Mouse (Mus musculus) kidney, postnatal 0 days (tissue): ENCODE data around the gene Tmem205. TPM values are rescaled to one million over a fixed set of nuclear protein-coding genes. Genes with fewer than 3 reads are reported as not detected.
A peak's percentile ranks its signal among the peaks of the same experiment; 100 is the strongest.

Experiments used
- ATAC-seq: fragments of 200-750 bp; cut with Nextera tagmentation; replicated peaks from 2 replicates; pipeline ENCODE4 v1.8.0; 2017; ENCODE audit warnings: low read depth, moderate number of reproducible peaks, moderate TSS enrichment, moderate library complexity; ENCODE audit not compliant: low FRiP score
- DNase-seq: peaks from one replicate; pipeline ENCODE4 v3.0.0-alpha.2; 2016; ENCODE audit warnings: low spot score
- H3K27ac ChIP-seq: fragments of 300-500 bp; sonication (generic); 2 replicates; pipeline ENCODE4 v1.5.1; 2014; ENCODE audit warnings: mild to moderate bottlenecking
- H3K27me3 ChIP-seq: fragments of 300-500 bp; sonication (generic); 2 replicates; pipeline ENCODE4 v1.6.1; 2014; ENCODE audit warnings: low read length, mixed read lengths; ENCODE audit not compliant: insufficient read depth
- H3K36me3 ChIP-seq: fragments of 300-500 bp; sonication (generic); 2 replicates; pipeline ENCODE4 v1.6.1; 2014; ENCODE audit warnings: low read length, mixed read lengths; ENCODE audit not compliant: insufficient read depth
- H3K4me1 ChIP-seq: fragments of 300-500 bp; sonication (generic); replicated peaks from 2 replicates; pipeline ENCODE4 v1.6.1; 2014; ENCODE audit warnings: antibody characterized with exemption, low read length, mixed read lengths; ENCODE audit not compliant: insufficient read depth
- H3K4me2 ChIP-seq: fragments of 300-500 bp; sonication (generic); 2 replicates; pipeline ENCODE4 v1.6.1; 2014; ENCODE audit warnings: mild to moderate bottlenecking, low read length, moderate library complexity, mixed read lengths
- H3K4me3 ChIP-seq: fragments of 300-500 bp; sonication (generic); replicated peaks from 2 replicates; pipeline ENCODE4 v1.5.1; 2014; ENCODE audit warnings: low read depth, low read length
- H3K9ac ChIP-seq: fragments of 300-500 bp; sonication (generic); 2 replicates; pipeline ENCODE4 v1.6.1; 2014; ENCODE audit warnings: low read depth, low read length
- H3K9me3 ChIP-seq: fragments of 300-500 bp; sonication (generic); replicated peaks from 2 replicates; pipeline ENCODE4 v1.6.1; 2016; ENCODE audit warnings: low read length, inconsistent platforms, mixed read lengths
- CTCF ChIP-seq: IDR thresholded peaks from 2 replicates; pipeline ENCODE4 v1.5.1; 2016; ENCODE audit warnings: antibody characterized with exemption, low read depth, mild to moderate bottlenecking, moderate library complexity
- WGBS: fragments of 180-500 bp; shearing (Covaris S2); extraction: QIAGEN DNeasy Blood & Tissue Kit; methylation state at CpG from one replicate; pipeline ENCODE4 v1.1.7; 2014; 5-methylcytosine and 5-hydroxymethylcytosine counted together
- polyA plus RNA-seq: library from polyadenylated mRNA; unstranded; fragments of >200 nt; fragmentation: Nextera tagmentation; extraction: Ambion mirVana; gene quantifications from 2 replicates; pipeline ENCODE4 v1.2.1, GENCODE M21; 2015

The Tmem205 gene
- 82.9 and 83.7 TPM in 2 replicates for polyA plus RNA-seq

GRCm38 (mm10) chr9:21927208-21927753 lies at the start of gene Tmem205, which contains the start of gene Ccdc159:
Gene Tmem205 (minus strand): TSS chr9:21927556.
Gene Ccdc159 (plus strand): TSS chr9:21927471.
- peak within 1 kb of the TSS; percentile 66 for H3K9ac ChIP-seq
- no peaks in the 10 kb centered on the region for H3K9me3 ChIP-seq
- no peaks in the 10 kb centered on the region for H3K36me3 ChIP-seq
- ATAC-seq = peak; percentile 98
- peak within 1 kb of the TSS; percentile 54 for H3K4me3 ChIP-seq
- DNase-seq = peak; percentile 99
- peak within 1 kb of the TSS; percentile 72 for H3K27ac ChIP-seq
- 0 out of 2 replicates have a peak, but pooled peaks cover 3% of the 10 kb centered on the region for H3K4me1 ChIP-seq
- no peak for TF ChIP-seq CTCF
- under 1% methylated on average over 28 of the region's 28 CpGs for WGBS
- no peaks in the 10 kb centered on the region for H3K27me3 ChIP-seq
- H3K4me2 ChIP-seq = peak within 1 kb of the TSS; percentile 70

DNA sequence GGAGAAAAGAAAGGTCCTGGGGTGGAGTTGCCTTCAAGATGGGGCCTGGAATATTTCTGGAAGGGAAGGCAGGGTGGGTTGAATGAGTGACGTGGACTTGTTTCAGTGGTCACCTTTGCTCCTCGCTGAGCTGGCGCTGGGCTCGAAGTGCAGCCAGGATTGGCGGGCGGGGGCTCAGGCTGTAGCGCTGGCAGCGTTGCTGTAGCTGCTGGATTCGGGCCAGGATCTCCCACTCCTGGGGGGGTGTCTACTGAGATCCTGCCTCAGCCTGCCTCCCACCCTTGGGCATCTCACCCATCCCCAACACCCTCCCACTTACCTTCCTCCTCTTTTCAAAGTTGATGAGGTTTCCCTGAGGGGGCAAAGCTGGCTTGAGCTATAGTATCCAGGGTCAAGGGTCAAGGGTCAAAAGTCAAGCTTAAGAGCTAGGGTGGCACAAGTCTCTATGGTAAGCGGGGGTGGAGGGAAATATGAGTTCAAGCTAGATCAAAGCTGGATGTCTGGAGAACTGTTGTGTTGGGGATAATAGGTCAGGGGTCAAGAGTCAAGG lies 49.3 kb upstream of the Tmem205 start:
- Histone ChIP-seq H3K4me2 (no peak overlapping the region), H3K4me1 (no peaks in the 10 kb centered on the region), H3K27me3 (no peaks in the 10 kb centered on the region), H3K9me3 (no peaks in the 10 kb centered on the region), H3K27ac (no peak overlapping the region), H3K36me3 (peaks cover 31% of the 10 kb centered on the region; the same call in 1 of the 2 replicates), H3K9ac (no peak overlapping the region), H3K4me3 (no peak overlapping the region)
- DNase-seq (no peak), ATAC-seq (no peak)
- no peak for TF ChIP-seq CTCF
- 89% methylated on average over 10 of the region's 10 CpGs for WGBS

- WGBS = 80% methylated on average over 4 of the region's 4 CpGs
- H3K27me3 ChIP-seq = no peaks in the 10 kb centered on the region
- no peak overlapping the region for H3K9ac ChIP-seq
- ATAC-seq = no peak
- no peak overlapping the region for H3K4me3 ChIP-seq
- peaks cover 15% of the 10 kb centered on the region; the same call in 1 of the 2 replicates for H3K36me3 ChIP-seq
- H3K4me1 ChIP-seq = no peaks in the 10 kb centered on the region
- H3K9me3 ChIP-seq = no peaks in the 10 kb centered on the region
- H3K27ac ChIP-seq = no peak overlapping the region
- no peak for TF ChIP-seq CTCF
- no peak for DNase-seq
- no peak overlapping the region for H3K4me2 ChIP-seq
Measured at GRCm38 (mm10) chr9:21969304-21969703, 41.9 kb upstream of the Tmem205 start.

DNA sequence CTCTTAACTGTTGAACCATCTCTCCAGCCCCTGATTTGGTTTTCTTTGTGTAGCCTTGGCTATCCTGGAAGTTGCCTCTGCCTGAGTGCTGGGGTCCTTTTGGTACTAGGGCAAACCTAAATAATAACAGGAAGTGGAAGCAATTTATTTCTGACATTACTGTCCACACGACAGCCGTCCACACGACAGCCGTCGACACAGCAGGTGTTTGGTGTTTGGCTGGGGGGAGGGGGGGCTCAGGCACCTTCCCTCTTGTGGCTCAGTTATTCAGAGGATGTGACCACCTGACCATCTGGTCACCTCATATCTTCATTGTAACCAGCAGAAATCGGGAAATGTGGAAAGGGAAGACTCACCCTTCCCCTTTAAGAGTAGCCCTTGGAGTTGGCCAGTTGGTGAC lies 41.5 kb upstream of the Tmem205 start:
- Histone ChIP-seq H3K27me3 (no peaks in the 10 kb centered on the region), H3K4me2 (no peak overlapping the region), H3K4me3 (no peak overlapping the region), H3K4me1 (no peaks in the 10 kb centered on the region), H3K27ac (no peak overlapping the region), H3K36me3 (peaks cover 12% of the 10 kb centered on the region; the same call in 1 of the 2 replicates), H3K9me3 (no peaks in the 10 kb centered on the region), H3K9ac (no peak overlapping the region)
- no peak for DNase-seq
- TF ChIP-seq CTCF = no peak
- WGBS = 36% methylated on average over 6 of the region's 6 CpGs
- ATAC-seq = no peak

- 12% methylated on average over 8 of the region's 8 CpGs for WGBS
- H3K27ac ChIP-seq = peak within 1 kb of the TSS; percentile 20; the same call in 1 of the 2 replicates
Measured at GRCm38 (mm10) chr9:21963417-21963816, 36.1 kb upstream of the Tmem205 start, which contains the start of gene Epor. Gene Epor (minus strand): TSS chr9:21963506.

DNA sequence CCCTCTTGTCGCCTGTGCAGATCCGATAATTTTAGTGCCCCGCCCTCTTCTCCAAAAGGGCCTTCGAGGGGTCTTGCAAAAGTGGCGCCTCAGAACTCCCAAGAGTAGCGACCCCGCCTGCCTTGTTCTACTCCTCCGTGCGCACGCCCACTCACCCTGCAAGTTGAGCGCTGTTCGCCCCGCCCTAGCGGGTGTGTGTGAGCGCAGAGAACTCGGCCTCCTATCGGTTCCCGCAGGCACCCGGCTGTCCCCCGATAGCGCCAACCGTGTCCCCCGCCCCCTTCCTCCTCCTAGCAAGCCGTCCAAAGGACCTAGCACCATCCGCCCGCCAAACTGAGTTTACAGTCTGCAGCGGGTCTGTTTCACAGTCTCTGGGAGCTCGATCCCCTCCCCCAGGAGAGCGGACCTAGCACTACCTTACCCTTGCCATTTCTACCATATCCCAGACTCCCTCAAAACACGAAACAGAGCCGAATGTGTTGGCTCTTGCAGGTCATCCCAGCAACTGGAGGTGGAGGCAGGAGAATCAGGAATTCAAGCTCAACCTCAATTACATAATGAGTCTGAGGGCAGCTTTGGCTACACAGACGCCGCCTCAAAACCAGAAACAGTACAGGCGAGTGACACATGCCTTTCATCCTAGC lies 35.2 kb upstream of the Tmem205 start:
- 5% methylated on average over 34 of the region's 34 CpGs for WGBS
- Histone ChIP-seq H3K9ac (peak overlapping the region; percentile 50), H3K27ac (0 out of 2 replicates have a peak overlapping the region, but pooled peaks have one; percentile 16), H3K4me1 (peaks cover 29% of the 10 kb centered on the region), H3K27me3 (0 out of 2 replicates have a peak, but pooled peaks cover 6% of the 10 kb centered on the region), H3K4me3 (peak overlapping the region; percentile 51), H3K36me3 (no peaks in the 10 kb centered on the region), H3K9me3 (no peaks in the 10 kb centered on the region), H3K4me2 (peak overlapping the region; percentile 89)
- peak; percentile 87 for DNase-seq
- peak; percentile 36; the same call in 1 of the 2 replicates for TF ChIP-seq CTCF
- peak; percentile 48 for ATAC-seq

More at GRCm38 (mm10) chr9:21963417-21963816, 36.1 kb upstream of the Tmem205 start, which contains the start of gene Epor:
- Histone ChIP-seq H3K4me1 (peaks cover 29% of the 10 kb centered on the region), H3K36me3 (no peaks in the 10 kb centered on the region), H3K27me3 (0 out of 2 replicates have a peak, but pooled peaks cover 6% of the 10 kb centered on the region), H3K4me3 (peak within 1 kb of the TSS; percentile 51), H3K9me3 (no peaks in the 10 kb centered on the region), H3K9ac (peak within 1 kb of the TSS; percentile 50), H3K4me2 (peak within 1 kb of the TSS; percentile 89)
- TF ChIP-seq CTCF = no peak
- peak; percentile 9; the same call in 1 of the 2 replicates for ATAC-seq
- DNase-seq = peak; percentile 73
